8 mouse cellular contexts compared by ENCODE assay signal in genomic region chr13:22041651-22042567, GRCm38 (mm10). TPM values are rescaled to one million over a fixed set of nuclear protein-coding genes. Genes with fewer than 3 reads are reported as not detected.
DNase-seq lines count a peak whose midpoint lies in the region; ATAC-seq and TF ChIP-seq lines count a peak whose summit lies in the region.

No protein-coding gene starts in this region.

- no peak for TF ChIP-seq CTCF in kidney, postnatal 0 days (IDR thresholded peaks at IDR 0.05; ENCODE audit: low read depth)

- H3K9ac ChIP-seq in kidney, postnatal 0 days (ENCODE audit: low read depth, low read length), result peak overlapping the region; percentile 40
- peak overlapping the region; percentile 61 for H3K9ac ChIP-seq in midbrain, embryonic 12.5 days (replicated peaks)

- peak overlapping the region; percentile 33; the same call in 1 of the 2 replicates for H3K4me3 ChIP-seq in kidney, postnatal 0 days (replicated peaks; ENCODE audit: low read depth, low read length)
- H3K4me3 ChIP-seq in midbrain, embryonic 12.5 days, result peak overlapping the region; percentile 41

- peak overlapping the region; percentile 60 for H3K27ac ChIP-seq in kidney, postnatal 0 days
- H3K27ac ChIP-seq in midbrain, embryonic 12.5 days (replicated peaks), result peak overlapping the region; percentile 93

- no peaks in the 10 kb centered on the region for H3K36me3 ChIP-seq in kidney, postnatal 0 days (ENCODE audit: insufficient read depth, low read length)
- no peaks in the 10 kb centered on the region for H3K36me3 ChIP-seq in midbrain, embryonic 12.5 days

- peaks cover 6% of the 10 kb centered on the region; the same call in 1 of the 2 replicates for H3K4me1 ChIP-seq in kidney, postnatal 0 days (replicated peaks; ENCODE audit: insufficient read depth, low read length)
- peaks cover 21% of the 10 kb centered on the region for H3K4me1 ChIP-seq in midbrain, embryonic 12.5 days

- peak overlapping the region; percentile 49 for H3K4me2 ChIP-seq in kidney, postnatal 0 days (ENCODE audit: low read length)
- H3K4me2 ChIP-seq in midbrain, embryonic 12.5 days (replicated peaks), result peak overlapping the region; percentile 65

- H3K9me3 ChIP-seq in kidney, postnatal 0 days (replicated peaks; ENCODE audit: low read length), result no peaks in the 10 kb centered on the region
- no peaks in the 10 kb centered on the region for H3K9me3 ChIP-seq in midbrain, embryonic 12.5 days

- intact Hi-C loops in gastrocnemius, postnatal 36 days (cut with DNase I), result loop anchor here (10.0 kb wide), 1 partner anchor 1713 kb away; the partner anchor contains the start of genes Hist1h2ab, Hist1h3b and Hist1h4b

- no peak for DNase-seq in kidney, postnatal 0 days (ENCODE audit: low spot score)
- DNase-seq in kidney, adult 8-10 months, result no peak
- peak; percentile 52 for DNase-seq in adipocyte (ENCODE audit: low spot score)
- peak; percentile 58 for DNase-seq in forelimb bud, embryonic 11.5 days (ENCODE audit: low read depth, low spot score)
- no peak for DNase-seq in urinary bladder, adult 18-20 months (ENCODE audit: low spot score in 2 of 2)
- DNase-seq in gastrocnemius, postnatal 36 days, result no peak
- DNase-seq in gastrocnemius, postnatal 25 days, result no peak

- 3% methylated on average over 13 of the region's 13 CpGs for WGBS in kidney, postnatal 0 days
- 1% methylated on average over 13 of the region's 13 CpGs for WGBS in midbrain, embryonic 12.5 days

- H3K27me3 ChIP-seq in kidney, postnatal 0 days (ENCODE audit: insufficient read depth, low read length), result no peaks in the 10 kb centered on the region
- H3K27me3 ChIP-seq in midbrain, embryonic 12.5 days, result no peaks in the 10 kb centered on the region

- ATAC-seq in kidney, postnatal 0 days (replicated peaks; ENCODE audit: low FRiP score, low read depth), result no peak
- no peak for ATAC-seq in midbrain, embryonic 12.5 days (ENCODE audit: low FRiP score, low read depth)

RNA-seq across cellular contexts. Expression of gene Hist1h4i, which starts 0.7 kb away (rescaled TPM):
- 15.3 and 17.2 TPM in 2 replicates for polyA plus RNA-seq in kidney, postnatal 0 days (2015; fragmentation: Nextera tagmentation; extraction: Ambion mirVana)
- 34.4 and 38.6 TPM in 2 replicates for polyA plus RNA-seq in midbrain, embryonic 12.5 days (2016; fragmentation: Nextera tagmentation; extraction: Ambion mirVana)
- total RNA-seq in gastrocnemius, postnatal 36 days (2021), result 10 to 100 TPM; 28.7 to 30.9 TPM
- total RNA-seq in gastrocnemius, postnatal 25 days (2021), result 10 to 100 TPM; 30.9 to 31.7 TPM

RNA-seq across cellular contexts. Expression of gene Hist1h2ag, which starts 0.8 kb away (rescaled TPM):
- polyA plus RNA-seq in kidney, postnatal 0 days (2015; fragmentation: Nextera tagmentation; extraction: Ambion mirVana), result 33.8 and 48.4 TPM in 2 replicates
- 62.2 and 69.7 TPM in 2 replicates for polyA plus RNA-seq in midbrain, embryonic 12.5 days (2016; fragmentation: Nextera tagmentation; extraction: Ambion mirVana)
- total RNA-seq in gastrocnemius, postnatal 36 days (2021), result 10 to 100 TPM in 1 of 2 experiments, 1 to 10 TPM in 1; 8.7 to 11.6 TPM
- 10 to 100 TPM in 1 of 2 experiments, 1 to 10 TPM in 1; 3.5 to 16.1 TPM for total RNA-seq in gastrocnemius, postnatal 25 days (2021)

RNA-seq across cellular contexts. Expression of gene Hist1h2bj, which starts 1.1 kb away (rescaled TPM):
- polyA plus RNA-seq in kidney, postnatal 0 days (2015; fragmentation: Nextera tagmentation; extraction: Ambion mirVana), result 8.5 and 10.2 TPM in 2 replicates
- polyA plus RNA-seq in midbrain, embryonic 12.5 days (2016; fragmentation: Nextera tagmentation; extraction: Ambion mirVana), result 13.1 and 15.4 TPM in 2 replicates
- 1 to 10 TPM; 7.6 to 8.9 TPM for total RNA-seq in gastrocnemius, postnatal 36 days (2021)
- 10 to 100 TPM in 1 of 2 experiments, 1 to 10 TPM in 1; 5.3 to 14.5 TPM for total RNA-seq in gastrocnemius, postnatal 25 days (2021)

RNA-seq across cellular contexts. Expression of gene Hist1h2bk, which starts 6.2 kb away (rescaled TPM):
- polyA plus RNA-seq in kidney, postnatal 0 days (2015; fragmentation: Nextera tagmentation; extraction: Ambion mirVana), result 4.0 and 4.8 TPM in 2 replicates
- 7.2 and 8.1 TPM in 2 replicates for polyA plus RNA-seq in midbrain, embryonic 12.5 days (2016; fragmentation: Nextera tagmentation; extraction: Ambion mirVana)
- total RNA-seq in gastrocnemius, postnatal 36 days (2021), result 10 to 100 TPM; 10.8 to 26.5 TPM
- 10 to 100 TPM; 13.9 to 29.0 TPM for total RNA-seq in gastrocnemius, postnatal 25 days (2021)

RNA-seq across cellular contexts. Expression of gene Hist1h2ah, which starts 6.5 kb away (rescaled TPM):
- 4.0 and 4.5 TPM in 2 replicates for polyA plus RNA-seq in kidney, postnatal 0 days (2015; fragmentation: Nextera tagmentation; extraction: Ambion mirVana)
- polyA plus RNA-seq in midbrain, embryonic 12.5 days (2016; fragmentation: Nextera tagmentation; extraction: Ambion mirVana), result 10.1 and 11.3 TPM in 2 replicates
- total RNA-seq in gastrocnemius, postnatal 36 days (2021), result 10 to 100 TPM; 12.2 to 13.3 TPM
- total RNA-seq in gastrocnemius, postnatal 25 days (2021), result 1 to 10 TPM; 2.9 to 7.7 TPM

Comparison
In these comparisons a context has a peak if more than half of its experiments do, and no peak if none do; other contexts are left out.
1. DNase-seq: peak in adipocyte (single experiment) and forelimb bud, embryonic 11.5 days (single experiment); none in kidney, postnatal 0 days (single experiment), kidney, adult 8-10 months (0 of 2), urinary bladder, adult 18-20 months (0 of 2), gastrocnemius, postnatal 36 days (0 of 2) and gastrocnemius, postnatal 25 days (single experiment).